Mouse (Mus musculus) forebrain, embryonic 12.5 days (tissue): Measurements from ENCODE around the gene Tmem138. TPM values are rescaled to one million over a fixed set of nuclear protein-coding genes. Genes with fewer than 3 reads are reported as not detected.

ENCODE experiments used
- ATAC-seq: fragments of 200-750 bp; cut with Nextera tagmentation; 2 replicates; pipeline ENCODE4 v1.8.0; 2017; ENCODE audit warnings: moderate TSS enrichment; ENCODE audit not compliant: low FRiP score
- H3K27ac ChIP-seq: fragments of 300-500 bp; sonication (generic); 2 replicates; pipeline ENCODE4 v1.5.1; 2016; ENCODE audit warnings: mild to moderate bottlenecking
- H3K27me3 ChIP-seq: fragments of 300-500 bp; sonication (generic); 2 replicates; pipeline ENCODE4 v1.6.1; 2016; ENCODE audit warnings: mild to moderate bottlenecking
- H3K36me3 ChIP-seq: fragments of 300-500 bp; sonication (generic); replicated peaks from 2 replicates; pipeline ENCODE4 v1.6.1; 2016; ENCODE audit warnings: mild to moderate bottlenecking
- H3K4me1 ChIP-seq: fragments of 300-500 bp; sonication (generic); 2 replicates; pipeline ENCODE4 v1.6.1; 2016
- H3K4me2 ChIP-seq: fragments of 300-500 bp; sonication (generic); 2 replicates; pipeline ENCODE4 v1.6.1; 2016; ENCODE audit warnings: mild to moderate bottlenecking, moderate library complexity
- H3K4me3 ChIP-seq: fragments of 300-500 bp; sonication (generic); replicated peaks from 2 replicates; pipeline ENCODE4 v1.5.1; 2016; ENCODE audit warnings: mild to moderate bottlenecking
- H3K9ac ChIP-seq: fragments of 300-500 bp; sonication (generic); 2 replicates; pipeline ENCODE4 v1.6.1; 2016; ENCODE audit warnings: mild to moderate bottlenecking
- H3K9me3 ChIP-seq: fragments of 300-500 bp; sonication (generic); 2 replicates; pipeline ENCODE4 v1.6.1; 2016
- WGBS: fragments of 180-500 bp; shearing (Covaris S2); methylation state at CpG from one replicate; pipeline ENCODE4 v1.1.7; 2016; 5-methylcytosine and 5-hydroxymethylcytosine counted together
- polyA plus RNA-seq: library from polyadenylated mRNA; unstranded; fragments of >200 nt; fragmentation: Nextera tagmentation; extraction: Ambion mirVana; gene quantifications from 2 replicates; pipeline ENCODE4 v1.2.1, GENCODE M21; 2016

Tmem138 gene
- polyA plus RNA-seq, 1 experiment from 2014 or later: 52.8 TPM

DNA sequence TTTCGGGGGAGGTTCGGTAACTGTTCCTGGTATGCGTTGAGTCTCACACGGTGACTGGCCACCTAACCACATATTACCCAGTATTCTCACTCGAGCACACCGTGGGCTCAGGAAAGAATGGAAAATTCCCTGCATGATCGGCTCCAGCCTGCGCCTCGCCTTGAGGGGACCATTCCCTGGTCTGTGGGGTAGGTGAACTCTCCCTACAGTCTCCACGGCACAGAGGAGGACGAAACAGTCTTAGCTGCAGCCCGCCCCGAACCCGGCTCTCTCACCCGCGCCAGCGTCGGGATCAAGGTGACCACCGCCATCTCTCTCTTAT is 52.4 kb downstream of the Tmem138 start:
- Histone ChIP-seq H3K27ac (peak overlapping the region; percentile 99), H3K9ac (peak overlapping the region; percentile 98), H3K36me3 (peaks cover 7% of the 10 kb centered on the region), H3K9me3 (no peaks in the 10 kb centered on the region), H3K4me2 (peak overlapping the region; percentile 80), H3K4me3 (peak overlapping the region; percentile 97), H3K4me1 (peaks cover 29% of the 10 kb centered on the region), H3K27me3 (no peaks in the 10 kb centered on the region)
- WGBS: under 1% methylated on average over 19 of the region's 19 CpGs
- ATAC-seq: no peak

DNA sequence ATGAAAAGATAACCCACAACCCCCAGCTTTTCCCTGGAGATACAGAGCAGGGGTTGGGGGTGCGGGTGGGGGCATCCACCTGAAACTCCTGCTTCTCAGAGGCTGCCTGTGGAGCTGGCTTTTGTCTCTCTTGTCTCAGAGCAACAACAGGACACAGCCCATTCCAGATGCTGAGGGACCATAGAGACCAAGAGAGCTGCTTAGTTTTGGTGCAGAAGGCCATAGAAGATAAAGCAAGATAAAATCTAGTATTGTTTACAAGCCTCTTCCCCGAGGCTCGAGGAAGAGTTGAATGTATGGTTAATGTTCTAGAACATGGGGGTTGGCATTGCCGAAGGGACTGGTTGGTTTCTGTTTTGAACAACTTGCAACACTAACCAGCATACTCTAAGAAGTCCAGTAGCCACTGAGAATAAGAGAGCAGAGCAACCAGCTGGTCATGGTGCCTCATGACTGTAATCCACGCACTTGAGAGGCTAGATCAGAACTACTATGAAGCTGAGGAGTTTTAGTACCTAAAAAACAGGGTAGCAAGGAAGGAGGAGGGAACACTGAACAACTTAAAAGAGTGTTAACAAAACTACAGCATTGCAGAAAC is 53.6 kb downstream of the Tmem138 start:
- H3K9me3 ChIP-seq: no peaks in the 10 kb centered on the region
- WGBS: 86% methylated on average over 5 of the region's 5 CpGs
- peak overlapping the region; percentile 7; the same call in 1 of the 2 replicates for H3K4me3 ChIP-seq
- H3K4me2 ChIP-seq: peak overlapping the region; percentile 80
- peaks cover 29% of the 10 kb centered on the region for H3K4me1 ChIP-seq
- H3K27me3 ChIP-seq: no peaks in the 10 kb centered on the region
- H3K9ac ChIP-seq: peak overlapping the region; percentile 12
- H3K27ac ChIP-seq: no peak overlapping the region
- peaks cover 7% of the 10 kb centered on the region for H3K36me3 ChIP-seq
- ATAC-seq: no peak

DNA sequence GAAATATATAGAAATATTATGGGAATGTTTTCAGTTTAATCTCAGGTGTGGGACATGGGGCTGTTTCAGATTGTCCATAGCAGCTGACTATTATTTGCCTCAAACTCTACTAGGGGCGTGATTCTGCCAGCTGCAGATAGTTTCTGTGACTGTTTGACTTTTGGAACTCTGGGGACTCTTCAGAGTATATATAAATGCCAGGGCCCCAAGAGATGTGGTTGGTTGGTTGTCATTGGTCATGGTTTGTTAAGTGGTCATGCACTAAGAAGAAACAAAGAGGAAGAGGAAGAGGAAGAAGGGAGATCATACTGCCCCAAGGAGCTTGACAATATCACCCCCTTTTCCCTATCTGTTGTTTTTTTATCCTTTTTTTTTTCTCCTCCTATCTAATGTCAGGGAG is 55.2 kb downstream of the Tmem138 start:
- Histone ChIP-seq H3K9ac (no peak overlapping the region), H3K27ac (no peak overlapping the region), H3K9me3 (no peaks in the 10 kb centered on the region), H3K4me1 (peaks cover 18% of the 10 kb centered on the region), H3K27me3 (no peaks in the 10 kb centered on the region), H3K4me3 (no peak overlapping the region), H3K36me3 (peaks cover 2% of the 10 kb centered on the region), H3K4me2 (no peak overlapping the region)
- WGBS: 83% methylated on average over 1 of the region's 1 CpGs
- ATAC-seq: no peak

Other genes starting within 250 kb of the Tmem138 start
- gene Syt7, start 188.3 kb downstream of the Tmem138 start, polyA plus RNA-seq: 2.7 and 5.5 TPM in 2 replicates
- 0.83 and 1.1 TPM in 2 replicates for gene Lrrc10b, start 119.9 kb downstream of the Tmem138 start, polyA plus RNA-seq
- 0.58 and 0.97 TPM in 2 replicates for gene Ppp1r32, start 94.4 kb downstream of the Tmem138 start, polyA plus RNA-seq
- 67.9 and 73.9 TPM in 2 replicates for gene Cpsf7, start 52.1 kb downstream of the Tmem138 start, polyA plus RNA-seq
- 50.2 and 52.8 TPM in 2 replicates for gene Sdhaf2, start 51.2 kb downstream of the Tmem138 start, polyA plus RNA-seq
- gene Tmem216, start 21.1 kb downstream of the Tmem138 start, polyA plus RNA-seq: 52.9 and 54.1 TPM in 2 replicates
- gene Cyb561a3, start 190 bp downstream of the Tmem138 start, polyA plus RNA-seq: 17.1 and 18.1 TPM in 2 replicates
- gene Ddb1, start 28.0 kb upstream of the Tmem138 start, polyA plus RNA-seq: 389 and 413 TPM in 2 replicates
- gene Tkfc, start 28.3 kb upstream of the Tmem138 start, polyA plus RNA-seq: 20.5 and 22.9 TPM in 2 replicates
- gene Vwce, start 56.9 kb upstream of the Tmem138 start, polyA plus RNA-seq: 0.44 and 0.45 TPM in 2 replicates
- gene Pga5, start 100.7 kb upstream of the Tmem138 start, polyA plus RNA-seq: not detected in 2 replicates
- gene Vps37c, start 111.4 kb upstream of the Tmem138 start, polyA plus RNA-seq: 32.5 and 35.2 TPM in 2 replicates
- not detected in 2 replicates for gene Cd5, start 161.6 kb upstream of the Tmem138 start, polyA plus RNA-seq